Mouse (Mus musculus) gastrocnemius, postnatal 25 days (tissue): ENCODE data around the gene Synm. TPM values are rescaled to one million over a fixed set of nuclear protein-coding genes. Genes with fewer than 3 reads are reported as not detected.

ENCODE experiments used
- DNase-seq: peaks from one replicate; pipeline ENCODE4 v3.0.0; 2022
- long read RNA-seq, 2 experiments: library from polyadenylated mRNA; stranded (forward); transcript quantifications; one replicate each; pipeline ENCODE4 v2.0.0; 2021
- total RNA-seq, 2 experiments: library from RNA; stranded (reverse); gene quantifications; 1 replicate in 1 of 2; 2 replicates in 1 of 2; pipeline ENCODE4 v1.2.3; 2021

Synm gene
- total RNA-seq = 100 to 1,000 TPM; 216 to 239 TPM
- long read RNA-seq, experiment 1, full-length matches to known transcripts = 1 of 22 reads
- long read RNA-seq, experiment 1, partial matches to known transcripts = 2 of 22 reads
- long read RNA-seq, experiment 1, other reads (novel, unspliced or antisense) = 19 of 22 reads
- long read RNA-seq, experiment 2, full-length matches to known transcripts = 7 of 31 reads
- long read RNA-seq, experiment 2, partial matches to known transcripts = 6 of 31 reads
- long read RNA-seq, experiment 2, other reads (novel, unspliced or antisense) = 18 of 31 reads

GRCm38 (mm10) chr7:67759629-67759995 is at the start of gene Synm:
Gene Synm, minus strand, starts transcription at chr7:67759742.
- DNase-seq = peak; percentile 94

- no peak for DNase-seq
Observed at GRCm38 (mm10) chr7:67803857-67804215, 44.3 kb upstream of the Synm start.

- DNase-seq = peak; percentile 83
Observed at GRCm38 (mm10) chr7:67803015-67803856, 43.7 kb upstream of the Synm start.

- DNase-seq = no peak
Observed at GRCm38 (mm10) chr7:67801022-67801421, 41.5 kb upstream of the Synm start.

- no peak for DNase-seq
Observed at GRCm38 (mm10) chr7:67800547-67800946, 41.0 kb upstream of the Synm start.

GRCm38 (mm10) chr7:67798476-67798875 is 38.9 kb upstream of the Synm start:
- DNase-seq = no peak

- no peak for DNase-seq
Observed at GRCm38 (mm10) chr7:67797065-67797464, 37.5 kb upstream of the Synm start.

GRCm38 (mm10) chr7:67793449-67793848 is 33.9 kb upstream of the Synm start:
- DNase-seq = no peak

- no peak for DNase-seq
Observed at GRCm38 (mm10) chr7:67791256-67791655, 31.7 kb upstream of the Synm start.

GRCm38 (mm10) chr7:67788713-67789112 is 29.2 kb upstream of the Synm start:
- DNase-seq = peak; percentile 30

GRCm38 (mm10) chr7:67787861-67788260 is 28.3 kb upstream of the Synm start:
- no peak for DNase-seq

GRCm38 (mm10) chr7:67776636-67777305 is 17.2 kb upstream of the Synm start:
- DNase-seq = no peak

- DNase-seq = no peak
Observed at GRCm38 (mm10) chr7:67775623-67776022, 16.1 kb upstream of the Synm start.

- DNase-seq = no peak
Observed at GRCm38 (mm10) chr7:67772231-67772630, 12.7 kb upstream of the Synm start.

- no peak for DNase-seq
Observed at GRCm38 (mm10) chr7:67769487-67769886, 9.9 kb upstream of the Synm start.

- DNase-seq = no peak
Observed at GRCm38 (mm10) chr7:67768125-67768524, 8.6 kb upstream of the Synm start.

- no peak for DNase-seq
Observed at GRCm38 (mm10) chr7:67763625-67764024, 4.1 kb upstream of the Synm start.

- peak; percentile 75 for DNase-seq
Observed at GRCm38 (mm10) chr7:67758858-67759628, 499 bp downstream of the Synm start.

GRCm38 (mm10) chr7:67758506-67758857 is 1.1 kb downstream of the Synm start:
- DNase-seq = peak; percentile 67

- DNase-seq = no peak
Observed at GRCm38 (mm10) chr7:67756636-67757035, 2.9 kb downstream of the Synm start.

GRCm38 (mm10) chr7:67755366-67755765 is 4.2 kb downstream of the Synm start:
- no peak for DNase-seq

- DNase-seq = peak; percentile 81
Observed at GRCm38 (mm10) chr7:67754606-67755005, 4.9 kb downstream of the Synm start.
